Mouse (Mus musculus) layer of hippocampus, postnatal 10 days (tissue): Measurements from ENCODE around the gene Tead3. TPM values are rescaled to one million over a fixed set of nuclear protein-coding genes. Genes with fewer than 3 reads are reported as not detected.
"Not testable (repeated sequence)": the region's sequence is repeated elsewhere in the genome, so short reads cannot be mapped to it uniquely, and the experiment has no call there.

Experiments
- DNase-seq, 2 experiments: peaks; one replicate each; pipeline ENCODE4 v3.0.0; 2021; ENCODE audit warnings: low spot score in 2 of 2
- total RNA-seq, 2 experiments: library from RNA; stranded (reverse); gene quantifications; 2 replicates each; pipeline ENCODE4 v1.2.3; 2021

Tead3 gene
- total RNA-seq, 2 experiments from 2014 or later: 5.6 to 6.1 TPM

DNA sequence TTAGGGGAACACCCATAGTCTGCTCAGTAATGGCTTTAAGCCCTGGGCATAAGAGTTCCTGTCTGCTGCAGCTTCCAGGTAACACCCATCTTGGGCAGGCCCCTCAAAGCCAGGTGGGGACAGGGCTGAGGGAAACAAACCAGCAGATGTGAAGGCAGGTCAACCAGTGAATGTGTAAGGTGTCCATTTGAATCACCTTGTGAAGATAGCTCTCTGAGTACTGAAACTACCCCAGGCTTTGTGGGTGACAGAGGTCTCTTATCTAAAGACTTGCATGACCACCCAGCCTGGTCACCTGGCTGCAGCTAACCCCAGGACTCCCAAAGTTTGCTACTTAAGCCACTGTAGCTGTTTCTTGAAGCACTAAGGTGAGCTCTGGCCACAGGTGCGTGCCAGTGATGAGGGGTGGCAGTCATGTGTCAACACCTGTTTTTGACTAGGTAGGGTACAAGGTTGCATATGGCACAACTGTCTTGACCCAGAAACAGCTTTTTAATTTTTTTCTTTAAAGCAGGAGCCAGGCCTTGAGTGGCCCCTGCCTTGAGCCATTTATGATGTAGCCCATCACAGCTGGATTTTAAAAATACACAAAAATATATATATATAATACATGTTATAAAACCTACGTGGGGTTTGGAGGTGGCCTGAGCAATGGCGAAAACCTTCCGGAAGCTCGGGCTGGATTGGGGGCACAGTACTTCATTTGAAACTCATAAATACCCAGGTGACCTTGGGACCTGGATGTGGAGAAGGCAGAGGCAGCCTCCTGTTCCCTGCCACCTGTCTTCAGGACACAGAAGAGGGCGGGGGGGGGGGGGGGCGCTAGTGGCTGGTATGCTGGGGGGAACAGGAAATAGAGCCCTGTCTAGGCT, 19.1 kb downstream of the Tead3 start:
- DNase-seq: no peak

- not testable (repeated sequence) for DNase-seq
Observed at GRCm38 (mm10) chr17:28330590-28330989, 20.0 kb downstream of the Tead3 start.

DNA sequence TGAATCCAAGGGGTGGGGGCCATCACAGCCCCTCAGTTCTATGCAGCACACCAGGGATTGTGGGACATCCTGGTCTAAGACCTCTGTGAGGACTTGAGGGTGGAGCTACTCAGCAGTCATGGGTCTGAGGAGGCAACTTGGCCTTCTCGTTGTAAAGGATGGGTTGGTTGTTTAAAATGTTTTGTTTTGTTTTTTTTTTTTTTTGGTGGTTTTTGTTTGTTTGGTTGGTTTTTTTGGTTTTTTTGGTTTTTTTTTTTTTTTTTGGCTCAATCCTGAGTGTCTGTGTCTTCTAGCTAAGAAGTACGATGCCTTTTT, 20.4 kb downstream of the Tead3 start:
- DNase-seq: no peak

DNA sequence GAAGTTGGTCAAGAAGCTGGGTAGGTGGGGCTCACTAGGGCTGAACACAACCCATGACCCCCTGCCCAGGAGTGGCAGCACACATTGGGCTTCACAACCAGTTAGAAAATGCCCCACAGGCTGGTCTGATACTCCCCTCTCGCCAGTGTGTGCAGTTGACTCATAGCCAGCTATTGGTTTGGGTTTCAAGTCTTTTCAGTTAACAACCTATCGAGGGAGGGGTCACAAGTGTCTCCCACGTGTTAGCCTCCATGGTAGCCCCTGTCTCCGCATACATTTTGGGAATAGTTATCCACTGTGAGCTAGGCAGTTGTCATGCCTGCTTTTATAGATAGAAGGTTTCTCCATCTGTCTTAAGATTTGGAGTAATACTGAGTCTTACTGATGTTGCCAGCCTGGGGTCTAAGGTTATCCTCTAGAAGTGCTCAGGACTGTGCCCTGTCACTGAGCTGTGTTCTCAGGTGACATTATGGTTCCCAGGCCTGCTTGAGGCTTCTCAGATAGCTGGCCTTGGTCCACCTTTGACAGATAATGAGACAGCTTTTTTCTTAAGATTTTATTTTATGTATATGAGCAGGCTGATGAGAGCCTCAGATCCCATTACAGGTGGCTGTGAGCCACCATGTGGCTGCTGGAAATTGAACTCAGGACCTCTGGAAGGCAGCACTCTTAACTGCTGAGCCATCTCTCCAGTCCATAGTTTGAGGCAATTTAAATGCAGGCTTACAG, 20.9 kb downstream of the Tead3 start:
- DNase-seq: no peak

GRCm38 (mm10) chr17:28328946-28329345, 21.7 kb downstream of the Tead3 start:
- no peak for DNase-seq

GRCm38 (mm10) chr17:28328366-28328928, 22.2 kb downstream of the Tead3 start, which contains the start of gene Rpl10a:
TSS of gene Rpl10a (plus strand) at chr17:28328471.
- peak; percentile 98 to 99 for DNase-seq

- no peak for DNase-seq
Observed at GRCm38 (mm10) chr17:28327673-28328325, 22.8 kb downstream of the Tead3 start.

GRCm38 (mm10) chr17:28326951-28327350, 23.7 kb downstream of the Tead3 start:
- DNase-seq: no peak

GRCm38 (mm10) chr17:28325751-28326150, 24.9 kb downstream of the Tead3 start:
- no peak for DNase-seq

DNA sequence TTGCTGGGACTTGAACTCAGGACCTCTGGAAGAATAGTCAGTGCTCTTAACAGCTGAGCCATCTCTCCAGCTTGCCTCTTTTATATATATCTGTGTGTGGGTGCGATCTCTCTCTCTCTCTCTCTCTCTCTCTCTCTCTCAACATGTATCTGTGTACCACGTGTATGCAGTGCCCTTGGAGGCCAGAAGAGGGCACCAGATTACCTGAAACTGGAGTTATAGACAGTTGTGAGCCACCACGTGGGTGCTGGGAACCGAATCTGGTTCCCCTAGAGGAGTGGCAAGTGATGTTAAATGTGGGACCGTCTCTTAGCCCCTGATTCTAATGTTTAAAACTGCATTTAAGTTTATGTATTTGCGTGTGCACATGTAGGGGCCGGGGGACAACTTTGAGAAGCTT, 26.2 kb downstream of the Tead3 start:
- DNase-seq: not testable (repeated sequence)

- DNase-seq: no peak
Observed at GRCm38 (mm10) chr17:28323786-28324185, 26.8 kb downstream of the Tead3 start.

- no peak for DNase-seq
Observed at GRCm38 (mm10) chr17:28321700-28322099, 28.9 kb downstream of the Tead3 start.

DNA sequence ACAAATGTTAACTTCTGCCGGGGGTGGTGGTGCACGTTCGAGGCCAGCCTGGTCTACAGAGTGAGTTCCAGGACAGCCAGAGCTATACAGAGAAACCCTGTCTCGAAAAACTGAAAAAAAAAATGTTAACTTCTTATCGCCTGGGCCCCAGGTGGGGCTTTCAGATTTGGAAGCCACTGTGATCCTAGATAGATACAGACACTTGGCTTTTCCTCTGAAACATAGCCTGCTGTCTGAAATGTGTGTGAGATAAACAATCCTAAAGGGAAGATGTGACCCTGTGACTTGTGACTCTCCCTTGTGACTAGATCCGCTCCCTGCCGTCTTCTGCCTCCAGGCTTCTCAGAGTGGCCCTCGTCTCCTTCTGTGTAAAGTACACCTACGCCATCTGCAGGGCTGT, 32.9 kb downstream of the Tead3 start:
- no peak for DNase-seq

DNA sequence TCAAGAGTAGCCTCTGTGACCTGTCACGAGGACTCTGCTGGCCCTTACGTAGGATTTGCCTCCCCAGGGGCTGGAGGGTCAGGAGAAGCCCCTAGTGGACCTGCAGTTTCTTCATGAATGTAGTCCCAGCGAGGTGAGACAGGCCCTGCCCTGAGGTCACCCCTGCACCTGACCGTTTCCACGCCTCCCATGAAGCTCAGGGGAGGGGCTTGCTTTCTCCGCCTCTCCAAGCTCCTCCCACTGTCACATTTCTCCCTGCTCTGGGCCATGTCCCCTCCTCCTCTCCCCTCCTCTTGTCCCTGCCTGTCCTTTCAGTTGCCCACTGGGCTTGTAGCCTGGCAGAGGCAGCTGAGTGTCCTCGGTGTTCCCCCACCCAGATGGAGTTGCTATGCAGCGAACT, 33.5 kb downstream of the Tead3 start:
- DNase-seq: no peak

GRCm38 (mm10) chr17:28316476-28316875, 34.1 kb downstream of the Tead3 start:
- DNase-seq: no peak

DNA sequence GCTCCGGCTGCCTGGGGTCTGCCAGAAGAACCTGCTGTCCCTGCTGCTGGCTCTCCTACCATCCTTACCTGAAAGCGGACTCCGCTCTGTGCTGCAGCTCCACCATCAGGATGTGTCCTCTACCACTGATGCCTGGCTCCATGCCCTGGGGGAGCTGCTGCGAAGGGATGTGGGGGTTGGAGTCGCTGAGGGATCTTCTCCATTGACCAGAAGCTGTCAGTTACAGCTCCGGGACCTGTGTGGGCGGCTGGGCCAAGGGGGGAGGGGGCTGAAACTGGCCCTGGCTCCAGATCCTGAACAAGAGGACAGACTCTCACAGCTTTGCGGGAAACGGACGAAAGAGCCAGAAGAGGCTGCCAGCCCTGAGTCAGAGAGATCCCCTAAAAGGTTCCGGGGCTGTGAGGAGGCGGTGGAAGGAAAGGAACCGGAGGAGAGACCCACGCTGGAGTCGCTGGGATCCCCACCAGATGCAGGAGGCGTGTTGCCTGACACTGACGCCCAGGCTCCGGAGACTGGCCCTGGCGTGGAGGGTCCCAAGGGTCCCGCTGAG, 34.9 kb downstream of the Tead3 start:
- no peak for DNase-seq

GRCm38 (mm10) chr17:28313880-28314225, 36.8 kb downstream of the Tead3 start:
- DNase-seq: no peak

DNA sequence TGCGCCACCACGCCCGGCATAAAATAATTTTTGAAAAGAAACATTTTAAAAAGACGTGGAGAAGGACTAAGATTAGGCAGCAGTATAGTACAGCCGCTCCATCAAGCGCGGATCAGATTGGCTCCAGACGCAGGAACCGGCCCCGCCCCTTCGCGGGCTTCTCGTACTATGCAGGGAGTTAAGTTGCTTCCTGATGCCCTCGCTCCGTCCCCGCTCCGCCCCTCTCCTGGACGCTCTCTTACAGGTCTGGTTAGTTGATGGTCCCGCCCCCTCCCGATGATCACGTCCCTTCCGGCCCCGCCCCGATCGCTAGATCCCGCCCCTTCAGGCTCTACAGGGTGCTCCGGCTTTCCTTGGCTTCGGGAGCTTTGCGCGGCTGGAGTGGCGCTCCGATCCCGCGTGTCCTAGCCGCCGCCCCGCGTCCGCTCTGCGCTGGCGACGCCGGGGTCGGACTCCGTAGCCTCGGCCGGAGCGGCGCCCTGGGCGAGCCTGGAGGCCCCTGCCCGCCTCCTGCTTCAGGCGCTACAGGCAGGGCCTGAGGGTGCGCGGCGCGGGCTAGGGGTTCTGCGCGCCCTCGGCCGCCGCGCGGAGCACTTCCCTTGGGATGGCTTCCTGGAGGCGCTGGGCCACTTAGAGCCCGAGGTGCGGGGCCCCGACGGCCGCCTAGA, 37.3 kb downstream of the Tead3 start, which contains the start of gene Fance:
TSS of gene Fance (plus strand) at position 308 of the 668 bp plus-strand sequence.
- peak; percentile 83 to 92 for DNase-seq

DNA sequence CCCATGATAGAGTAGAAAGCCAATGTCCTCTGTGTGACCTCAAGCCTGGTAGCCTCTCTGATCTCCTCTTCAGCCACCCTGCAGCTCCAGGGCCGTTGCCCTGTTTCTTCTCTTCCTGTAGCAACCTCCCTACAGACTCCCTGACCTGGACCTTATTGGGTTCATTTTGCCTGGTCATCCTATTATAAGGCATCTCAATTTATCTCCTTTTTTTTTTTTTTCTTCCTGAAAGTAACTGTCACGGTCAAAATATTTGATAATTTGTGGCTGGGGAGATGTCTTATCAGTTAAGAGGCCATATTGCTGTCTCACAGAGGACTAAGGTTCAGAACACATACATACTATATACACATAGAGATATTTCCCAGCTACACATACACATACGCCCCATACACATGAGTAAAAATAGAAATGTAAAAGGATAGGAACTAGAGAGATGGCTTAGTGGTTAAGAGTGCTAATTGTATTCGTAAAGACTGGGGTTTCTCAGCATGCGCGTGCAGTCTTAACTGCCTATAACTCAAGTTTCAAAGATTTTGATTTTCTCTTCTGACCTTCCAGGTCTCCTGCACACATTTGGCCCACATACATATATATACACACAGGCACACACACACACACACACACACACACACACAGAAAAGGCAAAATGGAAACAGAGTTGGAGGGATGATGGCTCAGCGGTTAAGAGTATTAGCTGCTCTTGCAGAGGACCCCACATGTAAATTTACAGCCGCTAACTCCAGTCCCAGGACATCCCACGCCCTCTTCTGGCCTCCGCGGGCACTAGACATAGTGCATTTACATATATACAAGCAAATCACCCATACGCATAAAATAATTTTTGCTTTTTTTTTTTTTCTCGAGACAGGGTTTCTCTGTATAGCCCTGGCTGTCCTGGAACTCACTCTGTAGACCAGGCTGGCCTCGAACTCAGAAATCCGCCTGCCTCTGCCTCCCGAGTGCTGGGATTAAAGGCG, 38.1 kb downstream of the Tead3 start:
- no peak for DNase-seq
